11 mouse cellular contexts compared by ENCODE assay signal in genomic region chr2:165833468-165833867, GRCm38 (mm10).
A peak's percentile ranks its signal among the peaks of the same experiment; 100 is the strongest.
DNase-seq lines count a peak whose midpoint lies in the region; ATAC-seq and TF ChIP-seq lines count a peak whose summit lies in the region.
"Had no signal": no experiment of that assay in that cellular context is flagged by ENCODE, and none has a peak within 500 bp of the region (broad histone marks: within the 10 kb centered on the region; RNA-seq: fewer than 3 reads in every experiment).

No protein-coding gene starts in this region.

- ATAC-seq in forebrain, embryonic 12.5 days (ENCODE audit: low FRiP score) = 0 out of 2 replicates have a peak, but pooled peaks have one; percentile 17
- ATAC-seq in forebrain, embryonic 16.5 days = no peak
- ATAC-seq in kidney, postnatal 0 days (replicated peaks; ENCODE audit: low FRiP score, low read depth) = no peak
- ATAC-seq in limb, embryonic 13.5 days (ENCODE audit: low FRiP score, low read depth) = no peak
- ATAC-seq: liver, postnatal 0 days had no signal

- H3K27me3 ChIP-seq in forebrain, embryonic 12.5 days = peaks cover 7% of the 10 kb centered on the region; the same call in 1 of the 2 replicates
- H3K27me3 ChIP-seq in forebrain, embryonic 16.5 days (replicated peaks; ENCODE audit: control insufficient read depth, insufficient read depth, low read length) = no peaks in the 10 kb centered on the region
- no peaks in the 10 kb centered on the region for H3K27me3 ChIP-seq in kidney, postnatal 0 days (ENCODE audit: insufficient read depth, low read length)
- no peaks in the 10 kb centered on the region for H3K27me3 ChIP-seq in limb, embryonic 13.5 days

- H3K27ac ChIP-seq in forebrain, embryonic 12.5 days = no peak overlapping the region; the same call in 1 of the 2 replicates
- no peak overlapping the region for H3K27ac ChIP-seq in forebrain, embryonic 16.5 days (ENCODE audit: low read length)
- H3K27ac ChIP-seq in kidney, postnatal 0 days = 0 out of 2 replicates have a peak overlapping the region, but pooled peaks have one; percentile 55
- peak overlapping the region; percentile 65; the same call in 1 of the 2 replicates for H3K27ac ChIP-seq in limb, embryonic 13.5 days

- H3K9ac ChIP-seq in forebrain, embryonic 12.5 days = no peak overlapping the region
- no peak overlapping the region for H3K9ac ChIP-seq in forebrain, embryonic 16.5 days (replicated peaks; ENCODE audit: low read depth, low read length)
- no peak overlapping the region for H3K9ac ChIP-seq in kidney, postnatal 0 days (ENCODE audit: low read depth, low read length)
- H3K9ac ChIP-seq in limb, embryonic 13.5 days = no peak overlapping the region
- H3K9ac ChIP-seq: liver, postnatal 0 days had no signal

- no peak overlapping the region for H3K4me2 ChIP-seq in forebrain, embryonic 12.5 days
- no peak overlapping the region for H3K4me2 ChIP-seq in forebrain, embryonic 16.5 days (ENCODE audit: low read length)
- no peak overlapping the region for H3K4me2 ChIP-seq in kidney, postnatal 0 days (ENCODE audit: low read length)
- H3K4me2 ChIP-seq in limb, embryonic 13.5 days (replicated peaks) = no peak overlapping the region

- H3K36me3 ChIP-seq in forebrain, embryonic 12.5 days (replicated peaks) = peaks cover 94% of the 10 kb centered on the region
- peaks cover 18% of the 10 kb centered on the region for H3K36me3 ChIP-seq in forebrain, embryonic 16.5 days (ENCODE audit: control insufficient read depth, insufficient read depth)
- H3K36me3 ChIP-seq in kidney, postnatal 0 days (ENCODE audit: insufficient read depth, low read length) = peaks cover 57% of the 10 kb centered on the region
- peaks cover 92% of the 10 kb centered on the region for H3K36me3 ChIP-seq in limb, embryonic 13.5 days

- no peaks in the 10 kb centered on the region for H3K9me3 ChIP-seq in forebrain, embryonic 12.5 days
- no peaks in the 10 kb centered on the region for H3K9me3 ChIP-seq in forebrain, embryonic 16.5 days (ENCODE audit: control insufficient read depth, low read length)
- H3K9me3 ChIP-seq in kidney, postnatal 0 days (replicated peaks; ENCODE audit: low read length) = no peaks in the 10 kb centered on the region
- H3K9me3 ChIP-seq in limb, embryonic 13.5 days = no peaks in the 10 kb centered on the region

- TF ChIP-seq CTCF in kidney, postnatal 0 days (IDR thresholded peaks at IDR 0.05; ENCODE audit: low read depth) = no peak
- no peak for TF ChIP-seq CTCF in brain, embryonic 14.5 days (IDR thresholded peaks at IDR 0.05; ENCODE audit: borderline replicate concordance, extremely low read depth, insufficient read depth, insufficient read length)

- 68% methylated on average over 9 of the region's 9 CpGs for WGBS in forebrain, embryonic 12.5 days
- 55% methylated on average over 9 of the region's 9 CpGs for WGBS in forebrain, embryonic 16.5 days
- WGBS in kidney, postnatal 0 days = 68% methylated on average over 9 of the region's 9 CpGs
- WGBS in limb, embryonic 13.5 days = 61% methylated on average over 9 of the region's 9 CpGs

- H3K4me1 ChIP-seq in forebrain, embryonic 12.5 days = peaks cover 26% of the 10 kb centered on the region; the same call in 1 of the 2 replicates
- H3K4me1 ChIP-seq in forebrain, embryonic 16.5 days (replicated peaks; ENCODE audit: control insufficient read depth, insufficient read depth, low read length) = peaks cover 25% of the 10 kb centered on the region
- H3K4me1 ChIP-seq in kidney, postnatal 0 days (replicated peaks; ENCODE audit: insufficient read depth, low read length) = peaks cover 8% of the 10 kb centered on the region; the same call in 1 of the 2 replicates
- H3K4me1 ChIP-seq in limb, embryonic 13.5 days = peaks cover 17% of the 10 kb centered on the region

- H3K4me3 ChIP-seq in forebrain, embryonic 12.5 days (replicated peaks) = no peak overlapping the region
- H3K4me3 ChIP-seq in forebrain, embryonic 16.5 days (replicated peaks; ENCODE audit: low read length) = no peak overlapping the region
- no peak overlapping the region for H3K4me3 ChIP-seq in kidney, postnatal 0 days (replicated peaks; ENCODE audit: low read depth, low read length)
- H3K4me3 ChIP-seq in limb, embryonic 13.5 days = no peak overlapping the region

- TF ChIP-seq POLR2A in brain, embryonic 14.5 days (IDR thresholded peaks at IDR 0.05; ENCODE audit: borderline replicate concordance, extremely low read depth, insufficient read depth, insufficient read length, poor library complexity, severe bottlenecking) = no peak

- DNase-seq in kidney, postnatal 0 days (ENCODE audit: low spot score) = no peak
- DNase-seq in kidney, adult 11 months = no peak
- peak; percentile 50 for DNase-seq in brain, embryonic 14.5 days (ENCODE audit: low read depth)
- DNase-seq in adipocyte (ENCODE audit: low spot score) = no peak
- no peak for DNase-seq in layer of hippocampus, adult 9-10 months (ENCODE audit: low spot score)
- DNase-seq: adrenal gland, postnatal 10 days; liver, postnatal 0 days; right cerebral cortex, postnatal 14 days had no signal

Comparison
In these comparisons a context has a peak if more than half of its experiments do, and no peak if none do; other contexts are left out.
1. H3K27ac ChIP-seq: peak in kidney, postnatal 0 days (single experiment) and limb, embryonic 13.5 days (single experiment); none in forebrain, embryonic 12.5 days (single experiment) and forebrain, embryonic 16.5 days (single experiment).